Mouse (Mus musculus) neural tube, embryonic 11.5 days (tissue): Measurements from ENCODE around the gene Apobec3. TPM values are rescaled to one million over a fixed set of nuclear protein-coding genes. Genes with fewer than 3 reads are reported as not detected.
A peak's percentile ranks its signal among the peaks of the same experiment; 100 is the strongest.

ENCODE experiments used
- ATAC-seq: fragments of 200-750 bp; cut with Nextera tagmentation; 2 replicates; pipeline ENCODE4 v1.8.0; 2017; ENCODE audit warnings: moderate number of reproducible peaks, mild to moderate bottlenecking, moderate TSS enrichment, moderate library complexity; ENCODE audit not compliant: insufficient read depth, low FRiP score, low TSS enrichment
- DNase-seq: peaks from one replicate; pipeline ENCODE4 v3.0.0-alpha.2; 2015; ENCODE audit warnings: low spot score
- H3K27ac ChIP-seq: fragments of 300-500 bp; sonication (generic); 2 replicates; pipeline ENCODE4 v1.5.1; 2014; ENCODE audit warnings: low read depth, mild to moderate bottlenecking, low read length
- H3K27me3 ChIP-seq: fragments of 300-500 bp; sonication (generic); 2 replicates; pipeline ENCODE4 v1.6.1; 2014; ENCODE audit warnings: mild to moderate bottlenecking, low read length, mixed read lengths; ENCODE audit not compliant: control insufficient read depth, insufficient read depth
- H3K36me3 ChIP-seq: fragments of 300-500 bp; sonication (generic); 2 replicates; pipeline ENCODE4 v1.6.1; 2014; ENCODE audit warnings: mild to moderate bottlenecking, low read length, moderate library complexity, mixed read lengths; ENCODE audit not compliant: control insufficient read depth, insufficient read depth
- H3K4me1 ChIP-seq: fragments of 300-500 bp; sonication (generic); 2 replicates; pipeline ENCODE4 v1.6.1; 2014; ENCODE audit warnings: low read length, mixed read lengths; ENCODE audit not compliant: control insufficient read depth, insufficient read depth
- H3K4me2 ChIP-seq: fragments of 300-500 bp; sonication (generic); 2 replicates; pipeline ENCODE4 v1.6.1; 2014; ENCODE audit warnings: low read depth, mild to moderate bottlenecking, moderate library complexity
- H3K4me3 ChIP-seq: fragments of 300-500 bp; sonication (generic); 2 replicates; pipeline ENCODE4 v1.5.1; 2014; ENCODE audit warnings: low read depth, low read length
- H3K9ac ChIP-seq: fragments of 300-500 bp; sonication (generic); 2 replicates; pipeline ENCODE4 v1.6.1; 2014; ENCODE audit warnings: mild to moderate bottlenecking, low read length
- H3K9me3 ChIP-seq: fragments of 300-500 bp; sonication (generic); 2 replicates; pipeline ENCODE4 v1.6.1; 2016; ENCODE audit warnings: low read length; ENCODE audit not compliant: control insufficient read depth
- WGBS: fragments of 180-500 bp; shearing (Covaris S2); extraction: QIAGEN DNeasy Blood & Tissue Kit; methylation state at CpG from one replicate; pipeline ENCODE4 v1.1.7; 2014; 5-methylcytosine and 5-hydroxymethylcytosine counted together
- polyA plus RNA-seq: library from polyadenylated mRNA; unstranded; fragments of >200 nt; fragmentation: Nextera tagmentation; extraction: Ambion mirVana; gene quantifications from 2 replicates; pipeline ENCODE4 v1.2.1, GENCODE M21; 2014

The Apobec3 gene
- polyA plus RNA-seq, 1 experiment from 2014 or later, result 5.4 TPM

DNA sequence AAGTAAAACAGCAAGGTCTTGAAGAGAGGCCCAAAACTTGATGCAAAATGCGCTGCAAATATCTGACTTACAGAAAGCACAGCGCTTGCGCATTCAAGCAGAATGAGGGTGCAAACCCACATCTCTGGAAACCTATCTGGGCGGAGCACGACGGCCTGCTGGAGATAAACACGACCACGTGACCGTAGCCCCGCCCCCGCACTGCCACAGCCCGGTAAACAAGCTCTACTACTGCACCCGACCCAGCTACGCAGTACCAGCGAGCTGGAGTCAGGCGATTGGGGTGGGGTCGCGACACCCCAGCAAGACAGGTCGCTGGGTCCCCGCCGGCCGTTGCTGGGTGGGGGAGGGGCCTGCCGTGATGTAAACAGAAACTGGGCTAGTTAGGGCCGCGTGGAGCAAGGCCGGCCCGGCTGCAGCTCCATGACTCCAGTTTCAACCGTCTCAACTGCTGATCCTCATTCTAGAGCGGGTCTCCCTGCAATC lies 36.2 kb downstream of the Apobec3 start:
- peak; percentile 78 for DNase-seq
- ATAC-seq, result 0 out of 2 replicates have a peak, but pooled peaks have one; percentile 53
- Histone ChIP-seq H3K9me3 (no peaks in the 10 kb centered on the region), H3K27ac (no peak overlapping the region), H3K4me3 (peak overlapping the region; percentile 33), H3K4me2 (peak overlapping the region; percentile 44), H3K27me3 (peaks cover 18% of the 10 kb centered on the region), H3K4me1 (no peaks in the 10 kb centered on the region), H3K9ac (peak overlapping the region; percentile 35), H3K36me3 (no peaks in the 10 kb centered on the region)
- 1% methylated on average over 29 of the region's 29 CpGs for WGBS

DNA sequence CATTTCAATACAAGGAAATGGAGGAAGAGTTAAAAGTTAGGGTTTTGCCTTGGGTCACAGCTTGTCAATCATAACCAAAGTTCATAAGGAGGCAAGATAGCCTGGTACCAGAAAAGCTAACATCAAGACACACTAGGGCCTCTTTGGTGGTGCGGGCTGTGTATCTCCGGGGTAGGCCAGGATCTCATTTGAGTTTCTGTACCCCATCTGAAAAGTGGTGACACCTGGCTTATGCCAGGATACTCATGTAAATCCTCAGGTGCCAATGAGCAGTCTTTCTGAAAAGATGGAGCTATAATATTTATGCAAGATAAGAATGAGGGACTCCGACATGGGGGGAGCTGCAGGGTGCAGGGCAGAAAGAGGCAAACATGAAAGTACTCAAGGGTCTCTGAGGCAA lies 36.9 kb downstream of the Apobec3 start:
- H3K4me2 ChIP-seq, result no peak overlapping the region; the same call in 1 of the 2 replicates
- no peak for ATAC-seq

DNA sequence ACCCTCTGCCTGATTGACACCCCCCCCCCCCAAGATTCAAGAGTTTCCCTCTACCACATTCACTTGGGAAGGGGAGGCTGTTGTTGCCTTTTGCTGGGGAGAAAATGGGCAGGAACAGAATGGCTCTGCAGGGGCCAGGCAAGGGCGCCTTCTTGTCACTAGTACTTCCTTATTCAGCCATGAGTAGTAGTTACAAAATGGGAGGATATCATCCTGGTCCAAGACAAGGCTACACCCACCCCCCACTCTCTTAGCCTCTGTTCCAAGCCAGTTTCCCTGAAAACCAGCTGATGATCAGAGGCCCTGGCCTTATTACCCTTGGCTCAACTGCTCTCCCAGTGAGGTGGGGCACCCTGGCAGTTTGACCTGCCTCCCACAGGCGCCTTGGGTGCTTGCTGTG lies 37.3 kb downstream of the Apobec3 start:
- WGBS, result 78% methylated on average over 2 of the region's 2 CpGs
- Histone ChIP-seq H3K4me1 (peaks cover under 1% of the 10 kb centered on the region; the same call in 1 of the 2 replicates), H3K27me3 (peaks cover 29% of the 10 kb centered on the region)

More for the DNA sequence above, 36.9 kb downstream of the Apobec3 start:
- no peaks in the 10 kb centered on the region for H3K9me3 ChIP-seq
- H3K36me3 ChIP-seq, result no peaks in the 10 kb centered on the region
- H3K9ac ChIP-seq, result no peak overlapping the region
- H3K4me1 ChIP-seq, result no peaks in the 10 kb centered on the region
- 88% methylated on average over 3 of the region's 3 CpGs for WGBS
- peaks cover 24% of the 10 kb centered on the region for H3K27me3 ChIP-seq
- no peak overlapping the region for H3K27ac ChIP-seq
- DNase-seq, result no peak
- H3K4me3 ChIP-seq, result no peak overlapping the region

DNA sequence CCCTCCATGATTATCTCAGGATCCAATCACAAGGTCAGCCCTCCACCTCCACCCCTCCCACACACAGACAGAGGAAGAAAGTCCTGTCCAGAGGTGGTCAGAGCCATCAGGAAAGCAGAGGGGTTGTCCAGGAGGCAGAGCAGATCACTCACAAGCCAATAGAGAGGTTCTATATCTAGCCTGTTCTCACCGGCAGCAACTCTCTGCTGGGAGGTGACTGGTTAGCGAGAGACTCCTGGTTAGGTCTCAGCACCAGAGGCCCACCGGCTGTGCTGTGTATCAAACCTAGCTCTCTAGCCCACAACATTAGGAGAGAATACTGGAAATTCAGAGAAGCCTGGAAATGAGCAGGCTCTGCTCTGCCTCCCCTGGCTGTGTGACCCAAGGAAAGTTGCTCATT lies 38.3 kb downstream of the Apobec3 start:
- Histone ChIP-seq H3K27me3 (peaks cover 30% of the 10 kb centered on the region), H3K9me3 (no peaks in the 10 kb centered on the region), H3K4me1 (peaks cover 5% of the 10 kb centered on the region; the same call in 1 of the 2 replicates), H3K4me3 (no peak overlapping the region), H3K27ac (no peak overlapping the region), H3K4me2 (no peak overlapping the region), H3K36me3 (no peaks in the 10 kb centered on the region), H3K9ac (no peak overlapping the region)
- no peak for ATAC-seq
- WGBS, result 90% methylated on average over 3 of the region's 3 CpGs
- DNase-seq, result no peak

More for the DNA sequence above, 37.3 kb downstream of the Apobec3 start:
- Histone ChIP-seq H3K36me3 (no peaks in the 10 kb centered on the region), H3K9ac (no peak overlapping the region), H3K4me2 (no peak overlapping the region), H3K4me3 (no peak overlapping the region), H3K27ac (no peak overlapping the region), H3K9me3 (no peaks in the 10 kb centered on the region)
- DNase-seq (peak; percentile 4), ATAC-seq (no peak)

DNA sequence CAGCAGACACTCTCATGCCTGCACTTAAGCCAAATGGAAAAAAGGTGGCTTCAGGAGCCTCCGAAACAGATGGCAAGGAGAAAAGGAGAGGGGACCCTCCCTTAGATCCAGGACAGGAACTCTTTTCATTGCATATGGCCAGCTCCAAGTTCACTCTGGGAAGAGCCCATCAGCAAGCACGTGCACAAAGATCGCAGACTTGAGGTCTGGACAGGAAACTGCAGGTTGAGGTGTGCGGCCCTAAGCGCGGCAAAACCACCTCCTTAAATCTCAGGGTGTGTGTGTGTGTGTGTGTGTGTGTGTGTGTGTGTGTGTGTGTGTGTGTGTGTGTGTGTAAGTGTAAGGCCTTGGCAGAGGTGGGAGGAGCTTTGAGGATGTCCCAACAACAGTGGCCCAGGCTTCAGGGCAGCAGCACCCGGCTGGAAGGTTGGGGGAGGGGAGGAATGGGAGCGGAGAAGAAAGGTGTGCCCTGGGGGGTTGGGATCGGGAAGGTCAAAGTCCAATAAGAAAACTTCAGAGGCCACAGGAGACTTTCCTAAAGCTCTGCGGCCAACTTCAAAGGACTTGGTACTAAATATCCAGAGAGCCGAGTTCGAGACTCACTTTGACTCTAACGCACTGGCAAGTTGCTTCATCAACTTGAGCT lies 40.2 kb downstream of the Apobec3 start:
- DNase-seq, result no peak
- peaks cover 5% of the 10 kb centered on the region; the same call in 1 of the 2 replicates for H3K4me1 ChIP-seq
- peaks cover 30% of the 10 kb centered on the region for H3K27me3 ChIP-seq
- H3K4me3 ChIP-seq, result peak overlapping the region; percentile 59
- no peak for ATAC-seq
- WGBS, result 19% methylated on average over 13 of the region's 13 CpGs
- no peaks in the 10 kb centered on the region for H3K9me3 ChIP-seq
- H3K4me2 ChIP-seq, result peak overlapping the region; percentile 87
- H3K27ac ChIP-seq, result no peak overlapping the region
- H3K9ac ChIP-seq, result no peak overlapping the region
- no peaks in the 10 kb centered on the region for H3K36me3 ChIP-seq

DNA sequence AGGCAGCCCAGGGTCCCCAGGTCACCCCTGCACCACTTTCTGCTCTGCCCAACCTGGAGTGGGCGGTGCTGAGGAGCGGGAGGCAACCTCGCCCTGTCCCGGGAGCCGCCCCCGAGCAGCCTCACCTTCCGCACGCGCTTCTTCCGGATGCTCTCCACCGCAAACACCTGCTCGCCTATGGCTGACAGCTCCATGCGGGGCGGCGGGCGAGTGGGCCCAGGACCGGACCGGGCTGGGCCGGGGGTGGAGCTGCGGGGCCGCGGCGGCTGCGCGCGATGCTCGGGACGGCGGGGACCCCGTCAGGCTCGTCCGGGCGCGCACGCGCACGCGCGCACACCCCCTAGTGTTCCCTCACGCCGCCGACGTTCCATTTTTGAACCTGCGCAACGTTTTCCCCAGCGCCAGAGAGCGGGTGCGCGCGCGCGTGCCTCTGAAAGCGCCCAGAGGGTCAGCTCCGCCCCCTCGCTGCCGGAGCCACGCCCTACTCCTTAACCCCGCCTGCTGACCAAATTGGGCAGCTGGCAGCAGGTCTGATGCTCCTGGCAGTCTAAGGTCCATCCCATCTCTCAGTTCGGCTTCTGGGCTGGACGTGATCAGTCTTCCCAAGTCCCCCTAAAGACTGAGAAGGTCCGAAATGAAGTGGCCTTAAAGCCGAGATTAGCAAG lies 41.0 kb downstream of the Apobec3 start:
- Histone ChIP-seq H3K4me3 (peak overlapping the region; percentile 59), H3K9ac (peak overlapping the region; percentile 53), H3K4me1 (peaks cover 5% of the 10 kb centered on the region; the same call in 1 of the 2 replicates), H3K4me2 (peak overlapping the region; percentile 87), H3K27ac (no peak overlapping the region), H3K9me3 (no peaks in the 10 kb centered on the region), H3K36me3 (no peaks in the 10 kb centered on the region), H3K27me3 (peaks cover 32% of the 10 kb centered on the region)
- DNase-seq (peak; percentile 90), ATAC-seq (peak; percentile 51; the same call in 1 of the 2 replicates)
- WGBS, result under 1% methylated on average over 57 of the region's 62 CpGs

DNA sequence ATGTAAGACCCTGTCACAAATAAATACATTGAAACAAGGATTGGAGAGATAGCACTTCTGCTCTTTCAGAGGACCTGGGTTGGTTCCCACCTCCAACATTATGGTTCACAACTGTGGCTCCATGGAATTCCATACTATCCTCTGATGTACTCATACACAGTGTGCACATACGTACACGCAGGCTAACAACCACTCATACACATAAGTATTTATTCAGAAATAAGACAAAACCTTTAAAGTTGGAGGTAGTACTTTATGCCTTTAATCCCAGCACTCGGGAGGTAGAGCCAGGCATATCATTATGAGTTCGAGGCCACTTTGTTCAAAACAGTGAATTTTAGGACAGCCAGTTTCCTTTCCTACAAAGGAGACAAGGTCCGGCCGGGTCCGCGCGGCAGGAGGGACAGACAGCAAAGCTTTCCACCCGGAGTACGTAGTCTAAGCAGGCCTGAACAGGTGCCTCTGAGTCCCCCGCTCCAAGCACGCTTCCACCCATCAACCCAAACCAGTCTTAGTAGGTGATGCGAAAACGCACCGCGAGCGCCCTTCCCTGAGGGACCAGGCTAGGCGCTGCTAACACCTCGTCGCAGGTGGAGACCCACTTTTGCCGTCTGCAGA lies 41.7 kb downstream of the Apobec3 start:
- no peaks in the 10 kb centered on the region for H3K9me3 ChIP-seq
- H3K4me3 ChIP-seq, result peak overlapping the region; percentile 59
- H3K4me2 ChIP-seq, result peak overlapping the region; percentile 87
- H3K4me1 ChIP-seq, result peaks cover 5% of the 10 kb centered on the region; the same call in 1 of the 2 replicates
- H3K9ac ChIP-seq, result no peak overlapping the region
- no peak for DNase-seq
- peaks cover 32% of the 10 kb centered on the region for H3K27me3 ChIP-seq
- no peaks in the 10 kb centered on the region for H3K36me3 ChIP-seq
- WGBS, result 3% methylated on average over 22 of the region's 22 CpGs
- no peak overlapping the region for H3K27ac ChIP-seq
- ATAC-seq, result no peak

DNA sequence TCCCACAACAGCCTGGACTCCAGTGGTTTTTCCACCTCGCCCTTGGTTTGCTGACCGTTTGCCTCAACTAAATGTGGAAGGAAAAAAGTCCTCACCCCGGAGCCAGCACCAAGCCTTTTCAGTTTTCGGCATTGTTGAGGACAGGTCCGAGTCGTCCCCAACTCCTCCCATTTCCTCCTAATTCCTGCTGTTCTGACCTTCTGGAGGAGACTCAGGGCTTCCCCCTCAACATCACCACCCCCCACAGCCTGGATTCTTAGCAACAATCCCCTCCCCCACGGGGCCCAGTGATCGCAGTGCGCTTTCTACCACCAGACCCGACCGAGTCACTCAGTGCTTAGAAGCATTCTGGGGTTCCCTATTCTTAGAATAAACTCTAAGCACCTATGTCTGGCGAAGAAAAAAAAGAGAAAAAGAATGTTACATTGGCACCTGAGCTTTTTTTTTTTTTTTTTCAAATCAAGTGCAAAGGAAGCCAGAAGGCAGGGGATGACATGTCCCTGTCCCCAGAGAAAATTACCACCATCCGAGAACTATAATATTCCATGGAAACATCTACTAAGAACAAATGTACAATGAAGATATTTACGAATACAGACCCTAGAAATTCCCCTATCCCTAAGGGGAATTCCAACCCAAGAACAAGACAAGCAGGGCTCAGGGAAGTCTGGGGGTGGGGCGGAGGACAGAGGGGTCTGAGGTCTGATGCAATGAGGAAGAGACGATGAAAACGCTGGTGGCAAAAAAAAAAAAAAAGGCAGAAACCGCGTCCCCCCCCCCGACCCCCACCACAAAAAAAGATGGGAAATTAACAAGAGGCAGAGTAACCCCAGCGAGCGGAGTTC lies 42.4 kb downstream of the Apobec3 start:
- Histone ChIP-seq H3K4me2 (peak overlapping the region; percentile 22), H3K27ac (no peak overlapping the region), H3K9ac (no peak overlapping the region), H3K4me3 (peak overlapping the region; percentile 8; the same call in 1 of the 2 replicates), H3K27me3 (peaks cover 32% of the 10 kb centered on the region), H3K4me1 (peaks cover 5% of the 10 kb centered on the region; the same call in 1 of the 2 replicates), H3K9me3 (no peaks in the 10 kb centered on the region), H3K36me3 (no peaks in the 10 kb centered on the region)
- 2% methylated on average over 22 of the region's 22 CpGs for WGBS
- DNase-seq (peak; percentile 52), ATAC-seq (no peak)
